Mouse (Mus musculus) heart, embryonic 15.5 days (tissue): ENCODE results near the gene Olfr985. TPM values are rescaled to one million over a fixed set of nuclear protein-coding genes. Genes with fewer than 3 reads are reported as not detected.

Experiments used
- ATAC-seq: fragments of 200-750 bp; cut with Nextera tagmentation; replicated peaks from 2 replicates; pipeline ENCODE4 v1.8.0; 2017; ENCODE audit warnings: low read depth, moderate TSS enrichment; ENCODE audit not compliant: insufficient number of reproducible peaks, insufficient read depth, low FRiP score
- H3K27ac ChIP-seq: fragments of 300-500 bp; sonication (generic); 2 replicates; pipeline ENCODE4 v1.5.1; 2015; ENCODE audit warnings: mild to moderate bottlenecking, inconsistent platforms
- H3K27me3 ChIP-seq: fragments of 300-500 bp; sonication (generic); 2 replicates; pipeline ENCODE4 v1.6.1; 2015; ENCODE audit warnings: inconsistent platforms
- H3K36me3 ChIP-seq: fragments of 300-500 bp; sonication (generic); 2 replicates; pipeline ENCODE4 v1.6.1; 2015; ENCODE audit warnings: mild to moderate bottlenecking, inconsistent platforms
- H3K4me1 ChIP-seq: fragments of 300-500 bp; sonication (generic); replicated peaks from 2 replicates; pipeline ENCODE4 v1.6.1; 2015; ENCODE audit warnings: inconsistent platforms
- H3K4me2 ChIP-seq: fragments of 300-500 bp; sonication (generic); 2 replicates; pipeline ENCODE4 v1.6.1; 2015; ENCODE audit warnings: inconsistent platforms, mild to moderate bottlenecking, moderate library complexity
- H3K4me3 ChIP-seq: fragments of 300-500 bp; sonication (generic); 2 replicates; pipeline ENCODE4 v1.5.1; 2015; ENCODE audit warnings: mild to moderate bottlenecking, inconsistent platforms
- H3K9ac ChIP-seq: fragments of 300-500 bp; sonication (generic); 2 replicates; pipeline ENCODE4 v1.6.1; 2015; ENCODE audit warnings: mild to moderate bottlenecking, inconsistent platforms
- H3K9me3 ChIP-seq: fragments of 300-500 bp; sonication (generic); replicated peaks from 2 replicates; pipeline ENCODE4 v1.6.1; 2016; ENCODE audit warnings: inconsistent platforms
- WGBS: fragments of 180-500 bp; shearing (Covaris S2); methylation state at CpG from one replicate; pipeline ENCODE4 v1.1.7; 2015; ENCODE audit warnings: mixed read lengths; 5-methylcytosine and 5-hydroxymethylcytosine counted together
- polyA plus RNA-seq: library from polyadenylated mRNA; unstranded; fragments of >200 nt; fragmentation: Nextera tagmentation; extraction: Ambion mirVana; gene quantifications from 2 replicates; pipeline ENCODE4 v1.2.1, GENCODE M21; 2015

Olfr985 gene
- polyA plus RNA-seq, 1 experiment from 2014 or later, result not detected

DNA sequence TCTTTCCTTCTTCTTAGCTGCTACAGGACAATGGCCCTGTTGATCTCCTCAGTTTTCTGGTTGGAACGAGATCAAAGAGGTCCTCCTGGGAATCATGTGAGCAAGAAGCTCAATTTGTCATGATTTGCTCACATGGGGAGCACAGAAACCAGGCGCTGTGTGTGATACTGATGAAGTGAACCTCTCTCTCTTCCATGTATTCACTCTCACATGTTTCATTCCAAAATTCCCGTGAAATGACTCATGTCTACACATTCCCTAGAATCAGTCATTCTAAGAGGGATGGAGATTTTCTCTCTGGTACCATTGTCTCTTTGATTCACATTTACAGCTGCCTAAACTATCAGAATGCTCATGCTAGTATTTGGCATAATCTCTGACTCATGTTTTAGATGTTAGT is 35.2 kb downstream of the Olfr985 start:
- no peaks in the 10 kb centered on the region for H3K36me3 ChIP-seq
- H3K27ac ChIP-seq, result no peak overlapping the region
- H3K4me2 ChIP-seq, result no peak overlapping the region
- no peaks in the 10 kb centered on the region for H3K27me3 ChIP-seq
- no peak overlapping the region for H3K9ac ChIP-seq
- WGBS, result 55% methylated on average over 3 of the region's 3 CpGs
- ATAC-seq, result no peak
- H3K4me3 ChIP-seq, result no peak overlapping the region
- no peaks in the 10 kb centered on the region for H3K9me3 ChIP-seq
- no peaks in the 10 kb centered on the region for H3K4me1 ChIP-seq

DNA sequence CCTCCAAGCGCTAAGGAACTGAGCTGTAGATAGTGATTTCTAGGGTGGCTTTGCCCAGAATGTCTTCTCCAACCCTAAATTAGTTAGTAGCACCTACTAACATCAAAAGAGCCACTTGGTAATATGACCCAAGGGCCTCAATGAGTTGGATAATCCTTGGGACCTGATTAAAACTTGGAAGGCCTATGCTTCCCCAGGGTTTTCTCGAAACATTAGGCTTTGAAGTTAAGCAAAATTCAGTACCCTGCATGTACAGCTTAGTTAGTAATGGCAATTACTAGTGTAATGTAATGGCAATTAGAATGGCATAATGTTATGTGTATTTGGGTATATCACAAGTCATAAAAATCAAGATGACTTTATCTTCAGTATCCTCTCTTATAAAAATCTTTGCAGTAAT is 36.5 kb downstream of the Olfr985 start, which contains the start of gene Olfr983:
Gene Olfr983 (minus strand): TSS at position 101 of the 400 bp plus-strand sequence.
- WGBS, result 71% methylated on average over 2 of the region's 2 CpGs
- no peak for ATAC-seq
- H3K4me3 ChIP-seq, result no peak within 1 kb of the TSS
- H3K36me3 ChIP-seq, result no peaks in the 10 kb centered on the region
- H3K9ac ChIP-seq, result no peak within 1 kb of the TSS
- H3K27me3 ChIP-seq, result no peaks in the 10 kb centered on the region
- H3K27ac ChIP-seq, result no peak within 1 kb of the TSS
- no peaks in the 10 kb centered on the region for H3K4me1 ChIP-seq
- no peak within 1 kb of the TSS for H3K4me2 ChIP-seq
- H3K9me3 ChIP-seq, result no peaks in the 10 kb centered on the region

Other genes starting within 250 kb of the Olfr985 start
- gene Olfr229, start 222.8 kb downstream of the Olfr985 start, polyA plus RNA-seq, result not detected in 2 replicates
- not detected in 2 replicates for gene Olfr974, start 192.7 kb downstream of the Olfr985 start, polyA plus RNA-seq
- not detected in 2 replicates for gene Olfr975, start 178.1 kb downstream of the Olfr985 start, polyA plus RNA-seq
- not detected in 2 replicates for gene Olfr976, start 169.1 kb downstream of the Olfr985 start, polyA plus RNA-seq
- not detected in 2 replicates for gene Olfr978, start 138.1 kb downstream of the Olfr985 start, polyA plus RNA-seq
- not detected in 2 replicates for gene Olfr979, start 126.7 kb downstream of the Olfr985 start, polyA plus RNA-seq
- gene Olfr980, start 120.6 kb downstream of the Olfr985 start, polyA plus RNA-seq, result not detected in 2 replicates
- not detected in 2 replicates for gene Olfr981, start 108.7 kb downstream of the Olfr985 start, polyA plus RNA-seq
- not detected in 2 replicates for gene Olfr982, start 56.4 kb downstream of the Olfr985 start, polyA plus RNA-seq
- not detected in 2 replicates for gene Olfr983, start 36.6 kb downstream of the Olfr985 start, polyA plus RNA-seq
- not detected in 2 replicates for gene Olfr984, start 16.0 kb downstream of the Olfr985 start, polyA plus RNA-seq
- gene Tmem225, start 17.9 kb upstream of the Olfr985 start, polyA plus RNA-seq, result not detected in 2 replicates
- not detected in 2 replicates for gene Olfr986, start 50.7 kb upstream of the Olfr985 start, polyA plus RNA-seq
- gene Zfp202, start 62.1 kb upstream of the Olfr985 start, polyA plus RNA-seq, result 2.8 and 4.1 TPM in 2 replicates
- 1.5 and 5.2 TPM in 2 replicates for gene Scn3b, start 139.0 kb upstream of the Olfr985 start, polyA plus RNA-seq